20 mouse cellular contexts compared by ENCODE assay signal in the genomic region with DNA sequence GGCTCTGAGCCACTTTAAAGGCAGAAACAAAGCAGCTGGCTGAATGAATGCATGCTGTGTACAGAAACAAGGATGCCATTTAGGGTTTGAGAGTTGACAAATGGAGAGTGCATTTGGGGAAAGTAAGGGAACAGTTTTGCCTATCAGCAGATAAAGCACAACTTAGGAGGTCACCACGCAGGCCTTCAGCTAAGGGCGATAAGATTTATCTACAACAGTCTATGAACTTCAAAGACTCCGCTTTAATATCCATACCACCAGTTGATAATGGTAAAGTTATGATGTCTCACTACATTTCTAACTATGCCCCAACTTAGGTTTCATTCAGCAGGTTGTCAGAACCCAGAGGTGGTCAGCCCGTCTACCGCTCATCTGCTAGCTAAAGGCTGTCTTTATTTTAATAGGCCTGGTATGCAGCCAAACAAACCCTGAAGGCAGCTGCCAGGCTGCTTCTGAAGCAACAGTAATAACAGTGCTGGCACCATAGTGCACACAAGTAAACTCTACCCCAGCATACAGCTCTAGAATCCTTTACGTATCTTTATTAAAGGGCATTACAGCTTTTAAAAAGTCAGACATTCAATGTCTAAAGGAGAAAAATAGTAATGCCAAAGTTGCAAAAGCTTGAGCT. TPM values are rescaled to one million over a fixed set of nuclear protein-coding genes. Genes with fewer than 3 reads are reported as not detected.
DNase-seq lines count a peak whose midpoint lies in the region; ATAC-seq and TF ChIP-seq lines count a peak whose summit lies in the region.
"Had no signal": no experiment of that assay in that cellular context is flagged by ENCODE, and none has a peak within 500 bp of the region (broad histone marks: within the 10 kb centered on the region; RNA-seq: fewer than 3 reads in every experiment).

No protein-coding gene starts in this region.

- no peak for TF ChIP-seq POLR2A in MEL (IDR thresholded peaks at IDR 0.05; ENCODE audit: control insufficient read depth in 1 of 2, insufficient read depth in 1 of 2, low read depth in 1 of 2, low read length in 2 of 2, poor library complexity in 1 of 2)

- no peaks in the 10 kb centered on the region for H3K27me3 ChIP-seq in forebrain, embryonic 16.5 days (replicated peaks; ENCODE audit: control insufficient read depth, insufficient read depth, low read length)
- no peaks in the 10 kb centered on the region for H3K27me3 ChIP-seq in forebrain, embryonic 11.5 days (ENCODE audit: control insufficient read depth, insufficient read depth, low read length)
- H3K27me3 ChIP-seq in MEL (ENCODE audit: control insufficient read depth in 1 of 2, insufficient read depth in 2 of 2, low read length in 2 of 2), result no peaks in the 10 kb centered on the region
- no peaks in the 10 kb centered on the region for H3K27me3 ChIP-seq in liver, embryonic 14.5 days (ENCODE audit: control insufficient read depth, insufficient read depth, low read length)
- H3K27me3 ChIP-seq: embryonic facial prominence, embryonic 12.5 days; limb, embryonic 13.5 days had no signal

- no peak overlapping the region for H3K9ac ChIP-seq in forebrain, embryonic 16.5 days (replicated peaks; ENCODE audit: low read depth, low read length)
- H3K9ac ChIP-seq in forebrain, embryonic 11.5 days (ENCODE audit: low read length), result no peak overlapping the region
- peak overlapping the region; percentile 15; the same call in 1 of the 2 replicates for H3K9ac ChIP-seq in MEL (ENCODE audit: control insufficient read depth, low read depth, low read length, poor library complexity, severe bottlenecking)
- no peak overlapping the region for H3K9ac ChIP-seq in liver, embryonic 14.5 days (replicated peaks)
- H3K9ac ChIP-seq: embryonic facial prominence, embryonic 12.5 days; limb, embryonic 13.5 days had no signal

- no peaks in the 10 kb centered on the region for H3K9me3 ChIP-seq in forebrain, embryonic 16.5 days (ENCODE audit: control insufficient read depth, low read length)
- H3K9me3 ChIP-seq in forebrain, embryonic 11.5 days (ENCODE audit: control insufficient read depth, low read length), result no peaks in the 10 kb centered on the region
- H3K9me3 ChIP-seq in MEL (replicated peaks; ENCODE audit: insufficient read depth, low read length), result no peaks in the 10 kb centered on the region
- H3K9me3 ChIP-seq in liver, embryonic 14.5 days (ENCODE audit: control insufficient read depth, low read length), result no peaks in the 10 kb centered on the region
- H3K9me3 ChIP-seq: embryonic facial prominence, embryonic 12.5 days; limb, embryonic 13.5 days had no signal

- H3K79me2 ChIP-seq in MEL (ENCODE audit: control insufficient read depth, insufficient read depth, low read length, poor library complexity), result no peaks in the 10 kb centered on the region

- WGBS in forebrain, embryonic 16.5 days, result 55% methylated on average over 6 of the region's 6 CpGs
- 90% methylated on average over 6 of the region's 6 CpGs for whole genome bisulfite sequencing in forebrain, embryonic 11.5 days
- WGBS in liver, embryonic 14.5 days (ENCODE audit: insufficient replicate concordance), result 47% methylated on average over 6 of the region's 6 CpGs

- no peak for TF ChIP-seq CTCF in MEL (IDR thresholded peaks at IDR 0.05 in 2 of 3, conservative IDR thresholded peaks at IDR 0.05 in 1 of 3; ENCODE audit: control insufficient read depth in 1 of 3, insufficient read depth in 1 of 3, low read depth in 2 of 3, low read length in 3 of 3, poor library complexity in 1 of 3, severe bottlenecking in 1 of 3)
- no peak for TF ChIP-seq CTCF in liver, embryonic 14.5 days (IDR thresholded peaks at IDR 0.05; ENCODE audit: low read depth)

- DNase-seq in forebrain, embryonic 11.5 days (ENCODE audit: low spot score), result no peak
- DNase-seq in MEL (ENCODE audit: low read depth, low spot score), result peak; percentile 61
- peak; percentile 17 for DNase-seq in c-Kit-negative CD71-positive TER-119-positive erythroid progenitor cells, embryonic 14.5 days (ENCODE audit: low read depth, low spot score)
- DNase-seq in liver, embryonic 14.5 days (ENCODE audit: low read depth in 3 of 3, low spot score in 3 of 3), result peak; percentile 7 to 36 (median 28)
- DNase-seq in lung, postnatal 10 days, result no peak
- no peak for DNase-seq in cerebellum, adult 11-12 months
- DNase-seq: adrenal gland, postnatal 36 days; cerebellum, postnatal 36 days; gastrocnemius, postnatal 10 days; kidney, adult 8-10 months; kidney, postnatal 25 days; right cerebral cortex, adult 18-20 months had no signal

- H3K27ac ChIP-seq in forebrain, embryonic 16.5 days (ENCODE audit: low read length), result no peak overlapping the region
- no peak overlapping the region for H3K27ac ChIP-seq in forebrain, embryonic 11.5 days (ENCODE audit: low read depth, low read length)
- H3K27ac ChIP-seq in MEL (ENCODE audit: control insufficient read depth, low read depth, low read length), result peak overlapping the region; percentile 69
- H3K27ac ChIP-seq in liver, embryonic 14.5 days, result no peak overlapping the region; the same call in 1 of the 2 replicates
- H3K27ac ChIP-seq: embryonic facial prominence, embryonic 12.5 days; limb, embryonic 13.5 days had no signal

- no peak overlapping the region for H3K4me2 ChIP-seq in forebrain, embryonic 16.5 days (ENCODE audit: low read length)
- H3K4me2 ChIP-seq in forebrain, embryonic 11.5 days (ENCODE audit: low read depth, low read length, severe bottlenecking), result no peak overlapping the region
- peak overlapping the region; percentile 39 for H3K4me2 ChIP-seq in liver, embryonic 14.5 days (ENCODE audit: low read depth)
- H3K4me2 ChIP-seq: embryonic facial prominence, embryonic 12.5 days; limb, embryonic 13.5 days had no signal

- H3K4me1 ChIP-seq in forebrain, embryonic 16.5 days (replicated peaks; ENCODE audit: control insufficient read depth, insufficient read depth, low read length), result 0 out of 2 replicates have a peak, but pooled peaks cover 3% of the 10 kb centered on the region
- no peaks in the 10 kb centered on the region for H3K4me1 ChIP-seq in forebrain, embryonic 11.5 days (replicated peaks; ENCODE audit: control insufficient read depth, insufficient read depth, low read length)
- H3K4me1 ChIP-seq in MEL (ENCODE audit: control insufficient read depth in 1 of 2, insufficient read depth in 2 of 2, low read length in 2 of 2), result peaks cover 20 to 26% of the 10 kb centered on the region in 2 experiments
- H3K4me1 ChIP-seq in liver, embryonic 14.5 days (replicated peaks; ENCODE audit: control insufficient read depth in 2 of 2, insufficient read depth in 2 of 2, low read length in 1 of 2), result peaks cover 11 to 18% of the 10 kb centered on the region in 2 experiments
- H3K4me1 ChIP-seq: embryonic facial prominence, embryonic 12.5 days had no signal

- no peak overlapping the region for H3K4me3 ChIP-seq in forebrain, embryonic 16.5 days (replicated peaks; ENCODE audit: low read length)
- H3K4me3 ChIP-seq in forebrain, embryonic 11.5 days (ENCODE audit: low read depth, low read length), result no peak overlapping the region
- H3K4me3 ChIP-seq in MEL (ENCODE audit: control insufficient read depth in 1 of 2, insufficient read depth in 1 of 2, low read depth in 2 of 2, low read length in 2 of 2), result no peak overlapping the region
- no peak overlapping the region for H3K4me3 ChIP-seq in liver, embryonic 14.5 days (ENCODE audit: insufficient read depth in 1 of 2, low read depth in 2 of 2, low read length in 2 of 2)
- H3K4me3 ChIP-seq: embryonic facial prominence, embryonic 12.5 days; limb, embryonic 13.5 days had no signal

- no peaks in the 10 kb centered on the region for H3K36me3 ChIP-seq in forebrain, embryonic 16.5 days (ENCODE audit: control insufficient read depth, insufficient read depth)
- no peaks in the 10 kb centered on the region for H3K36me3 ChIP-seq in forebrain, embryonic 11.5 days (ENCODE audit: control insufficient read depth, insufficient read depth, low read length)
- H3K36me3 ChIP-seq in MEL (ENCODE audit: control insufficient read depth in 1 of 2, insufficient read depth in 2 of 2, low read length in 2 of 2), result peaks cover 0 to 29% of the 10 kb centered on the region in 2 experiments; a peak in 3 of 4 replicates
- no peaks in the 10 kb centered on the region for H3K36me3 ChIP-seq in liver, embryonic 14.5 days (replicated peaks; ENCODE audit: control insufficient read depth, insufficient read depth, low read depth)
- H3K36me3 ChIP-seq: embryonic facial prominence, embryonic 12.5 days had no signal

- peak; percentile 69; the same call in 1 of the 2 replicates for ATAC-seq in forebrain, embryonic 16.5 days
- ATAC-seq in forebrain, embryonic 11.5 days (replicated peaks; ENCODE audit: low FRiP score), result no peak
- peak; percentile 71; the same call in 1 of the 2 replicates for ATAC-seq in liver, embryonic 14.5 days (ENCODE audit: insufficient read depth)
- ATAC-seq: midbrain, embryonic 16.5 days had no signal

- peak; percentile 89 to 92 for TF ChIP-seq EP300 in MEL (IDR thresholded peaks at IDR 0.05; ENCODE audit: low read depth in 1 of 2, low read length in 2 of 2)
- peak; percentile 59 for TF ChIP-seq EP300 in liver, embryonic 14.5 days (IDR thresholded peaks at IDR 0.05; ENCODE audit: low read depth)

- no peak for TF ChIP-seq RAD21 in MEL (IDR thresholded peaks at IDR 0.05; ENCODE audit: low read depth, low read length)

TF ChIP-seq in MEL, 35 proteins besides CTCF, POLR2A, EP300 and RAD21 (continues in another document):
- TF ChIP-seq ZC3H11A (IDR thresholded peaks at IDR 0.05; ENCODE audit: low read depth, low read length) (no peak), USF2 (IDR thresholded peaks at IDR 0.05; ENCODE audit: borderline replicate concordance in 1 of 2, insufficient read depth in 1 of 2, low read depth in 1 of 2, low read length in 2 of 2) (no peak), SMC3 (IDR thresholded peaks at IDR 0.05; ENCODE audit: low read depth, low read length) (no peak)

RNA-seq across cellular contexts. Expression of gene Cldn20, which starts 4.4 kb away (rescaled TPM):
- polyA plus RNA-seq in forebrain, embryonic 16.5 days (2015; fragmentation: Nextera tagmentation; extraction: Ambion mirVana), result 1.0 and 1.2 TPM in 2 replicates
- not detected in 2 replicates for polyA plus RNA-seq in forebrain, embryonic 11.5 days (2014; fragmentation: Nextera tagmentation; extraction: Ambion mirVana)
- total RNA-seq in MEL (2012; rRNA removed), result 0.31 TPM in 1 of 2 replicates, not detected in the other
- polyA plus RNA-seq in MEL (2012; ENCODE audit: insufficient read depth in 1 of 2, insufficient read length in 2 of 2, low read depth in 1 of 2, low replicate concordance in 2 of 2, missing spikeins in 1 of 2), result under 1 TPM in 1 of 2 experiments, not detected in 1; 0.52 TPM
- 0.09 and 0.13 TPM in 2 replicates for polyA plus RNA-seq in liver, embryonic 14.5 days (2012; rRNA removed)
- polyA plus RNA-seq in liver, embryonic 14.5 days (2014; fragmentation: Nextera tagmentation; extraction: Ambion mirVana), result 0.61 TPM in 1 of 2 replicates, not detected in the other
- total RNA-seq: heart, adult 8-10 months had no signal
- polyA plus RNA-seq: heart, postnatal 0 days; lung, embryonic 16.5 days; neural tube, embryonic 11.5 days had no signal

RNA-seq across cellular contexts. Expression of gene Tfb1m, which starts 29.6 kb away (rescaled TPM):
- polyA plus RNA-seq in forebrain, embryonic 16.5 days (2015; fragmentation: Nextera tagmentation; extraction: Ambion mirVana), result 13.0 and 13.6 TPM in 2 replicates
- polyA plus RNA-seq in forebrain, embryonic 11.5 days (2014; fragmentation: Nextera tagmentation; extraction: Ambion mirVana), result 19.9 and 21.1 TPM in 2 replicates
- total RNA-seq in MEL (2012; rRNA removed), result 9.2 and 9.7 TPM in 2 replicates
- 10 to 100 TPM in 1 of 2 experiments, not detected in 1; 13.6 TPM for polyA plus RNA-seq in MEL (2012; ENCODE audit: insufficient read depth in 1 of 2, insufficient read length in 2 of 2, low read depth in 1 of 2, low replicate concordance in 2 of 2, missing spikeins in 1 of 2)
- 6.7 and 9.8 TPM in 2 replicates for polyA plus RNA-seq in liver, embryonic 14.5 days (2012; rRNA removed)
- 12.9 and 13.4 TPM in 2 replicates for polyA plus RNA-seq in liver, embryonic 14.5 days (2014; fragmentation: Nextera tagmentation; extraction: Ambion mirVana)

Comparison
In these comparisons a context has a peak if more than half of its experiments do, and no peak if none do; other contexts are left out.
1. DNase-seq: peak in MEL (single experiment), c-Kit-negative CD71-positive TER-119-positive erythroid progenitor cells, embryonic 14.5 days (single experiment) and liver, embryonic 14.5 days (3 of 3); none in forebrain, embryonic 11.5 days (single experiment), lung, postnatal 10 days (single experiment) and cerebellum, adult 11-12 months (single experiment).